Mouse (Mus musculus) mature B cell (primary cell): ENCODE results near the gene Rnf32.

ENCODE experiments used
- in situ Hi-C: fragments of 300-500 bp; cut with MboI; formaldehyde crosslinking; loops from 2 replicates; pipeline ENCODE4 v1.14.3; 2019

The Rnf32 gene

DNA sequence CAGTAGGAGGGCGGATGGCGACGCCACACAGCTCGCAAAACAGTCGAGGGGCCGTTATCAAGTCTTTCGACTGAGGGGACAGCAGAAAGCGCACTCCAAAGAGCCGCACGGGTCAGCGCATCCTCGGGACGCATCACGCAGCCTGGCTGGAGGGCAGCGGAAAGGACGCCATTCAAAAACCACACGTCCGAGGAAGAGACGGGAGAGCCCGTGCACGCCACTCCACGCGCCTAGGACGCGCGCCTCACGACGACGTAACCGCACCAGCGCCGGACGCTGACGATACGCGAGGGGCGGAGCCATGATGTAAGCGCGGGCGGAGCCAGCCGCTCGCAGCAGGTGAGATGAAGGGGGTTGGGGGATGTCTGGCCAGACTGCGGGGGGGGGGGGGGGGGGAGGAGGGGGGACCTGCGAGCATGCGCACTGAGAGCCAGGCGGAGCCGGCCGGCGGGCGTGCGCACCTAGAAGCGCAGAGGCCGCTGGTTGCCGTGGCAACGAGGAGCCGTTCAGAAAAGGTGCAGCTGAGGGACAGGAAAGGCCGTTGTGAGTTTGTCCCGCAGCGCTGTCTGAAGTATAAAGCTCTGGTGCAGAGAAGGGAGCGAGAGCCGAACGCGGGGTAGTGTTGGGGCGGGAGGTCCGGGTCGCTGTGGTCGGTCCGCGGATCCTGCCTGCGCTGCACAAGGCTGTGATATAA, at the start of gene Rnf32:
Gene Rnf32, plus strand, starts transcription at position 423 of the 694 bp plus-strand sequence.
- in situ Hi-C loops: no loop called here

DNA sequence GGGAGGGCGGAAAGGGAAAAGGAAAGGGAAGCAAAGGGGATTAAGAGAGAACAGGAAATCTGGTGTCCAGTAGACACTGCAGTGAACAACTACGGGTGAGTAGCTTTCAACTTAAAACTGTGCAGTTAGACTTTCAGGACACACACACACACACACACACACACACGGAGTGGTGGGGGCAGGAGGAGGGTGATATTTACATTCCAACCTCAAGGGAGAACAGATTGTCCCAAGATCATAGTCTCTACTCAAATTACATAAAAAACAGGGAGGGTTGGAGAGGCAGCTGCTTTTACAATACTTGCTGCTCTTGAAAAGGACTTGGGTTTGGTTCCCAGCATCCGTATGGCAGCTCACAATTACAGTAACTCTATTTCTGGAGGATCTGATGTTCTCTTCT, 45.6 kb upstream of the Rnf32 start:
- in situ Hi-C loops: no loop called here

DNA sequence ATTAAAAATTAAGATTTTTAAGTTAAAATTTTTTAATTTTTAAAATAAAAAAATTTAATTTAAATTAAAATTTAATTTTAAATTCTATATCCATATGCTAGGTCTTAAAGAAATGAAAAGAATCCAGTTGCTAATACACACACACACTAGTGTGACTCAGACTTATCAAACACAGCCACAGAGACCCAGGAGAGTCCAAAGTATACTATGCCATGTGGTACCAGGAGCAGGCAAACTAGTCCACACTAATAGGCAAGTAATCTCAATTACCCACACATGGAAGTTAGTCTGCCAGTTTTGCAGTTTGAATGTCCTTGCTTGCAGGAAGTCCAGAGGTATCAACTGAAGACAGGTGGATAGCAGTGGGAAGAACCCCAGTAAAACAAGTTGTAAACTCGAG, 35.9 kb upstream of the Rnf32 start:
- in situ Hi-C loops: no loop called here

DNA sequence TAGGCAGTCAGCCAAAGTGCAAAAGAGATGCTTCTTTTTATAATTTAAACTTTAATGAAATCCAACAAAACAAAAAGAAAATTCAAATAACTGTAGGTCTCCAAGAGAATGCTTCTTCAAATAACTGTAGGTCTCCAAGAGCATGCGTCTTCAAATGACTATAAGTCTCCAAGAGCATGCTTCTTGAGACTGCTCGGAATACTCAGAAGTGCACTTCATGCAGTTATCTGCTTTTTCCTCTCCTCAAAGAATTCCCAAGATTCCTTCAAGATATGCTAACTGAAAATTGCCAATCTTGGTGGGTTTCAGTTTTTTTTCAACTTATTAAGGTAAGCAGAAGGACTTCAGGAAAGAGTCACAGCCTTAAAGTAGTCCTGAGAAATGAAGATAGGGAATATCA, 28.8 kb upstream of the Rnf32 start:
- in situ Hi-C loops: no loop called here

DNA sequence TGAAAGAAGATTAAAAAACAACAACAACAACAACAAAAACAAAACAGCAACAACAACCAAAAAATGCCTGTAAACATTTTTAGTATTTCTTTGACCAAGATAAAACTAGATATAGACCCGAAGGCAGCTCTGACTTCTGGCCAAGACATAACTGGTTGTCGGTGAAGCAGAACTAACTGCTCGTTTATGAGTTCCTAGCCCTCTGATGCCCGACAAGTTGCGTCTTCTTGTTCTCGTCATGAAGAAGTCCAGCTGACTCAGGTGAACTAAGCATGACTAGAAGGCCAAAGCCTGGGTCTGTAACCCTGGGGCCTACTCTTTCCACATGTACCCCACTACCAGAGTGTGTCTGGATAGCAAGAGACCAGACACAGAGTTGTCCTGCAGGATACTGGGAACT, 25.6 kb upstream of the Rnf32 start:
- in situ Hi-C loops: no loop called here

DNA sequence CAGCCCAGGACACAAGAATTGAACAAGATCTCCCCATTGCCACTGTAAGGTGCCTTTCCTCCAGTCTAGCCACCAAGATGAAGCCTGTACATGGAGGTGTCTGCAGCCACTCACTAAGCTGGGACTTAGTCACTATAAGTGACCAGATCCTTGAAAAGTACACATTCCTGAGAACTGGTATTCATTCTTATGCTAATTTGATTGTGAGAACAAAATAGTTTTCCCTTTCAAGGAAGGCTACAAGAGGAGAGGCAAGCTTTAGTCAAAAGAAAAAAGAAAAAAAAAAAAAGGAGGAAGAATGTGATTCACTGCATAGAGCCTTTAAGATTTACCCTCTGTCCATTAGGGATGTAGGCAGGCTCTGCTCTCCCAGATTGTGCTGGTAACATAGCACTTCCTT, 24.6 kb upstream of the Rnf32 start:
- in situ Hi-C loops: no loop called here

DNA sequence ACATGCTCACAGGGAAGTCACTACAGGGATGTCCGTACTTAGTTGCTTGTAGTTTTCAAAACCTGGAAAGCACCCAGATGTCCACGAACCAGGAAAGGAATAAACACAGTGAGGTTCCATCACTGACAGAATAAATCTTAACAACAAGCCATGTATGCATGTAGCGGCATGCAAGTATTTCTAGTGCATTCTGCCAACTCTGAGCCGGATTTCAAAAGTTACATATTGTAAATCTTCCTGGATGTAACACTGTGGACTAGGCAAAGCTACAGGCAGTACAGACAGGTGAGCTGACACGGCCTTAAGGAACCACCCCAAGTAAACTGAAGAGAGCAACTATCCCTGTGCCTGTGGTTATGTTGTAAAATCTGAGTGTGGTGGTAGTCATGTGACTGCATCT, 9.0 kb upstream of the Rnf32 start:
- in situ Hi-C loops: no loop called here

DNA sequence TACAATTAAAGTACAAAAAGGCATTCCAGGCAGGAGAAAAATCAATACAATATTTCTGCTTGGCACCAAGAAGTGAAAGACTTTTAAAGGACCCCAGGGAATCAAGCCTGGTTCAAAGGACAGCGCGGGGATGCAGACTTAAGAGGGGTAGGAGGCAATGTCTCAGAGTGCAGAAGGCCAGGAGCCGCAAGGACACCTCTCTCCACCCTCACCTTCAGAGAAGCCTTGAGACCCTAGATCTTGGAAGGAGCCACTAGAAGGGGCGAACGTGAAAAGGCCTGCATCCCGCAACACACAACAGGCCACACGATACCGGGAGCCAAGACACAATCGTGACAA, 592 bp upstream of the Rnf32 start:
- in situ Hi-C loops: no loop called here

DNA sequence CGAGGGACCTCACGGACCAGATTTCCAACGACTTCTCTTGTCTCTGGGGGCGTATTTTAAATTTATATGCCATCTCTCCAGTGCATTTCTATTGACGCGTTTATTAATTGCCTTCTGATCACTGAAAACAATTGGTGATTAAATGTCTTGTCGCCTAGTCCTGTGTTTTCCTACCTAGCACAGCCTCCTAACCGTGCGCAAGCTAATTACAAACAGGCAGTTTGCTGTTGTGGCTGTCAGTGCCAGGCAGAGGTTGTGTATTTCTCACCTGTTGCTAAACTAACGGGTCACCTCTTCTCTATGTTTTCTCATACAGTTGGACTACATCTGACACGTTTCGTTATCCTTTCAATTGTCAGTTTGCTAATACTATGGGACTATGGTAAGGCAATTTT, 469 bp downstream of the Rnf32 start:
- in situ Hi-C loops: no loop called here

DNA sequence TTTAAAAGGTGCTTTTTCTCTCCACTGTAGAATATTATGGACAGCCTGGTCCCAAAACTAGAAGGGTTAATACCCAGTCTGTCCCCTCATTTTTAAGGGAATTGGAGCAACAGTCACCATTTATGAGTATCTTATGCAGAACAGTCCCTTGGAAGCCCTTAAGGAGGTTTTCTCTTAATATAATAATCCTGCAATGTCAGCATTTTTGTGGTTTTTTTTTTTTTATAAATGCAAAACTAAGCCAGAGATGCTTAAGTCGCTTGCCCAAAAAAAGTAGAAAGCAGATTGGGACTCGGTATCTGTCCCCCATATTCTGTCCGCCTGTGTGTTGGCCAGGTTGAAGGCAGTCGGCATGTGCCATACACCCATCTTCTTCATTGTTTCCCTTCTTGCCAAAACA, 1.4 kb downstream of the Rnf32 start:
- in situ Hi-C loops: no loop called here

DNA sequence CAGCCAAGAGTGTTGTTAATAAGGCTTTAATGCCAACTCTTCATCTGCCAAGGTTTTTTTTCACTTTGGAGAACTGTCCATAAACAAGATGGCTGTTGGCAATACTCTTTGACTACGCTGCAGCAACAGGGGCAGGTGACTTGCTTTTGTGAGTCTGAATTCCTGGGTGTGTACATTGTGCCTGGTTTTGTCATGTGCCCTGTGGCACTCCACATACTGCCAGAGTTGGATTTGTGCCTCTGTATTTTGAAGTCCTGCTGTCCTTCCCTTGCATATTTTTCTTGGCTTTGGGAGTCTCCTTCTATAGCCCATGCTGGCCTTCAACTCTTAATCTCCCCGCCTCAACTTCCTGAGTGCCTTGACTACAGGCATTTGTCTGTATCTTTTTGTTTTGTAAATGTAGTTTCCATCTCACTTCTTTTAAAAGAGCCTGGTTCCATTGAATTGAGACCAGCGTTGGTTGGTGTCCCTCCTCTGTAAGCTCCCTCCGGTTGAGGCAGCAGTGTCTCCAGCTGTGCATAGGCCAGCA, 3.2 kb downstream of the Rnf32 start:
- in situ Hi-C loops: no loop called here

DNA sequence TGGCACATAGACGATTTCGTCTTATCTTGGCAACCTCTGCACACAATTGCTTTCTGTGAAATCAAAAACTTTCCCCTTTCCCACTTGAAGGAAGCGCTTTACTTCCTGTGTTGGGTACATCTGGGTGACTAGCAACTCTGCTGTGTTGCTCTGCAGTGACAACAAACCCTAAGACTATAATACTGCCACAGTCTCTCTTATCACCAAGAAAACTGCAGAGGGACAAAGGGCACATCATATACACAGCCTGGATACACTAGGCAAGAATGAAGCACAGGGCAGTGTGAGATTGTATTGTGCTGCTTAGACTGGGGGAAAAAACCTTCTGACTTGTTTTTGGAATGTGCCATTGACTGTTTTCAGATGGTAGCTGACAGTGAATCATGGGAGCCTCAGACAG, 4.1 kb downstream of the Rnf32 start:
- in situ Hi-C loops: no loop called here

DNA sequence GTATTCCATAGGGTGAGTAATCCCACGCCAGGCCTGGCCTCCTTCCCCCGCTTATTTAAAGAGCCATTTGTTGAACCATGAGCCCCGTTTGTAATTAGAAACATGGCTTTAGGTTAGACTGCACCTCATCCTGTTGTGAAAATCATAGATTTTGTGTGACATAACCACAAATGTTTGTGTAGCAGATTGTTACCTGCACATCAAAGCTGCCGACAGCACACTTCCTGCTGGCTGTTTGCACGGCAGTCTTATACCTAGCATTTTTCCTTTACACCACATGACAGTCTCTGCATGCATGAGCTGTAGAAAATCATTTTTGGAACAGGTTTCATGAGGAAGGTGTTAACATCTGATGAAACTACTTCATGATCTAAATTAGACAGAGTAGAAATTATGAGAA, 9.9 kb downstream of the Rnf32 start:
- in situ Hi-C loops: no loop called here

DNA sequence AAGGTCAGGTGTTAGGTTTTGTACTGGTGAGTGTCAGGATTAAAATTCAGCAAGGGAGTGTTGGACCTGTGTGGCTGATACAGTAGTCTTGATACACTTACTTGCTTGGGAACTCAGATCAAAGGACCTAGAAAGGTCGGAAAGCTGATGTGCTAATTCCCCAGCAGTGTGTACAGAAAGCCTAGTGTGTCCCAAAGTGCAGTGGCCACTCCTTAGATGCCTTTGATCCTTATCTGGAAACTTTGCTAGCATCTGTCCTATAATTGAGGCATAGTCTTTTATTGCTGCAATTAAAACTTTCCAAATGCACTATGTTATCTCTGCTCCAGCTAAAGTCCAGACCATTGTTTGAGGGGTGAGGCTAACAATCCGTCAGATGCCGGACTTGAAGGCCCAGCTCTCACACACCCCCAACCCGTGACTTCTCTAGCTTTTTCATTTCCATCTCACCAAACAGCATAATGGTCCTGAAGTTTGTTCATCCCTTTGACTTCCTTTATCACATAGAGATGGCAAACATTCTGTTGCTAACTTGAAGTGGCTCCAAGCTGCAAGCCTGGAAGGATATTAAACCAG, 16.3 kb downstream of the Rnf32 start:
- in situ Hi-C loops: no loop called here

DNA sequence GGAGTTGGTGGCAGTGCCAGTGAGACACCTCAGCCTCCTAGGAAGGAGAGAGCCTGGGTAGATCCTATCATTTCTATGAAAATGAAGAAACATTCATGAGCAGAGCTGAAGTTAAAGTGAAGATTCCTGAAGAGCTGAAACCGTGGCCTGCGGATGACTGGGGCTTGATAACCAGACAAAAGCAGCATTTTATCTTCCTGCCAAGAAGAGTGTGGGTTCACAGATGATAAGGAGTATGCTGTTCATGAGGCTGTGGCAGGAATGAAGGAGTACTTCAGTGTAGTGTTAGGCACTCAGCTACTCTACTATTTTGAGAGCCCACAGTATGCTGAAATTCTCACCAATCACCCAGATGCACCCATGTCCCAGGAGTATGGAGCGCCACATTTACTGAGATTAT, 22.2 kb downstream of the Rnf32 start:
- in situ Hi-C loops: no loop called here

DNA sequence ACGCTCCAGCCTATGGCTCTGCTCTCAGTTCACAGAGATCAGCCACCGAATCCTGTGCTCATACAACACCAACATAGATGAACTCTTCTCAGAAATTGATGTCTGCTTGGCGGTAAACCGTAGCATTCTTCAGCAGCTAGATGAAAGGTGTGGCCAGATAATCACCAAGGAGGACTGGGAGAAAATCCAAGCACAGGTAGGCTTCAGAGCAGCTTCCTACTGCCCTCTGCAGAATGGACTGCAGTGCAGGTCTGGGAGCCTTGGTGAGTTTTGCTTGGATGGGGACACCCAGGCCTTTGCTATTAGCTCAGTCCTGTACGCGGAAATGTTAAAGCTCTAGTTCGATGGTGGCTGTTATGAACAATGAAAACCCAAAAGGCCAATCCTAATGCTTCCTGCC, 28.3 kb downstream of the Rnf32 start:
- in situ Hi-C loops: no loop called here

DNA sequence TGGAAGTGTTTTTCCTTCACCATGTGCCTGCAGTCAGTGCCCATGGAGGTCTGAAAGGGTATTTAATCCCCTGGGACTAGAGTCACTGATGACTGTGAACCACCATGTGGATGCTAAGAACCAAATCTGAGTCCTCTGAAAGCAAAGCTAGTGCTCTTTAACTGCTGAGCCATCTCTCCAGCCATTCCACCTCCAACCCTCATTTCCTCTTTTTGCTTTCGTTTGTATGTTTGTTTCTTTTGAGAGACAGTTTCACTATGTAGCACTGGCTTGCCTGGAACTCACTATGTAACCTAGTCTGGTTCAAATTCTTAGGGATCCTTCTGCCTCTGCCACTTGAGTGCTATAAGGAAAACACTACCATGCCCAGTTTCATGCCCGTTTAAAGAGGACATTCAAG, 34.7 kb downstream of the Rnf32 start:
- in situ Hi-C loops: no loop called here

DNA sequence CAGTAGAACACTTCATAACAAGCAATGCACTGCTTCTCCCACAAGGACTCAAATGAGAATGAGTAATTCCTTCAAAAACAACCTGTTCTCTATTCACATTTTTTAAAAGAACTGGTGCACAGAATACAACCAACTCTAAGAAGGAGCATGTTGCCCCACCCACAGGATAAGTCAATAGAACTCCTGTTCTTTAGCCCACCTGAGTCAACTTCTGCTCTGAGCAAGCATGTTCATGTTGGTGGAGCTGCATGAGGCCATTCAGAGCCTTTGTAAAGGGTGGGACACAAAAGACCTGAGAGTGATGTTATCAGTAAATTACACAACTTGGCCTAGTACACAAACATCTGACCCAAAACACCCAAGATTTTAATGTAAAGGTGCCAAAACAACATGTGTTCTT, 42.6 kb downstream of the Rnf32 start:
- in situ Hi-C loops: no loop called here

DNA sequence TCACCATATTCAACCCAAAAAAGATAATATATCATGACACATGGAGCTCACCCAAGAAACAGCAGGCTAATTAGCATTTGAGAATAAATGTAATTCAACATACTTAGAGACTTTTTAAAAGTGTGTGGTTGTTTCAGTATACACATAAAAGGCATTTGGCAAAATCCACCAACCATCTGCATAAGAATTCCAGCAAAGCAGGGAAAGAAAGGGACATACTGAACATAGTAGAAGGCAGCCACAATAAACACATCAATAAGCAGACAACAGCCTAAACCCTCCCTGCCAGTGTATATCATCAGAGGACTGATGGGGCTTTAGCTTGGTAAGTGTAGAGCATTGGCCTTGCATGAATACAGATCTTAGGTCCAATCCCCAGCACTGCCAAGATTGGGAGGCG, 49.0 kb downstream of the Rnf32 start:
- in situ Hi-C loops: no loop called here

DNA sequence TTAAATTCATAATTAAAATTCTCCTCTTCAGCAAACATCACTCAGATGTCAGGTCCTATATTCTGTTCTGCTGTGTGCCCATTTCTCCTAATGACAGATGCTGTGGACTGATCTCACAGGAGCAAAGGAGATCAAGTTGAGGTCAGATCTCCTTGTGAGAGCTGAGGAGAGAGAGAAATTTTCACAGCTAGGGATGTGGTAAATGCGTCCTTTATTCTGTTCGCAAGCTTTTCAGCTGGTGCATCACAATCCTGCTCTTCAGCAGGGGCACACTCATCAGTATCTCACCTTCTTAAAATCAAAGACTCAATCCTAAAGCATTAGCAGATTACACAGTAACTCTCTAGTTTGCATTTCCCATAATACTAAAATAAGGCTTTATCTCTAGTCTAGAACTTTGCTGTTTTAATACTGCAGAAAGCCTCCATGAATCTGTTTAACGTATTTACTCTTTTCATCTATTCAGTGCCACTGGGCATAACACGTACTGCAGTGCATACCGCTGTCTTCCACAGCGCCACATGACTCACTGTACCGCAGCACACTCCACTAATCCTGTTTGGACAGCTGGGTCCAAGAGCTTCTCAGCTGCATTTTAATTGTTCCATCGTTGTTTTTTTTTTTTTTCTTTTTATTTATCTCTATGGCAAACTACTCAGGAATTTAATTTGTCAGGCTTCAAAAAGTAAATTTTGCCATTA, 55.2 kb downstream of the Rnf32 start:
- in situ Hi-C loops: no loop called here

DNA sequence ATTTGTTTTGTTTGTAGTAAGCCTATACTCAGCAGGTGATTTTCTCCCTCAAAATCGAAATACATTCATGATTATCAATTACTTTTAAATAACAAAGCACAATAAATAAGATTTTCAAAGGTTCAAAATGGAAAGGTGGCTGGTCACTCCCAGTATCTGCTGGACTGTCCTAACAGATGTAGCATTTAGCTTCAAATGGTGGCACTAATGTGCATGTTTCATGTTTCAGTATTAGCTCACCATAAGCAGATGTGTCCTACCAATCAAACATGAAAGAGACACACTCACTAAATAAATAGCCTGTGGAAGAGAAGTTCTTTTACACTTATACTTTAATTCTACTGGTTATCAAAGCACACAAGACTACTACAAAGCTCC, 55.7 kb downstream of the Rnf32 start:
- in situ Hi-C loops: no loop called here

DNA sequence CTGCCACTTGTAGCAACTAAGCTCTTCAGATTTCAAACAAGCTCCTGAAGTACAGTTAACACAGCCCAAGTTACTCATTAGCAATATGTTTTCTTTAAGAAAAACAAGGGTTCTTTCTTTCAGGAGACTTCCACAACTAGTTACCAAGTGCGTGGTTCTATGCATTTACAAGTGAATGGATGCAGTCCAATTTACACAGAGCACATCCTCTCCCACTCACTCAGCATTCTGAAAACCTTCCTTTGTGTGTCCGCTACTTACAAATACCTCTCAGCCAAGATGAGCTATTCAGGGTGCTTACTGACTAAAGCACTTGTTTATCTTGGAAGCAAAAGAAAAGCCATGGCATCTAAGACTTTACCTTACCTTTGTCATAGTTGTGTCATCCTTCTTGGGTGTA, 58.1 kb downstream of the Rnf32 start:
- in situ Hi-C loops: no loop called here

DNA sequence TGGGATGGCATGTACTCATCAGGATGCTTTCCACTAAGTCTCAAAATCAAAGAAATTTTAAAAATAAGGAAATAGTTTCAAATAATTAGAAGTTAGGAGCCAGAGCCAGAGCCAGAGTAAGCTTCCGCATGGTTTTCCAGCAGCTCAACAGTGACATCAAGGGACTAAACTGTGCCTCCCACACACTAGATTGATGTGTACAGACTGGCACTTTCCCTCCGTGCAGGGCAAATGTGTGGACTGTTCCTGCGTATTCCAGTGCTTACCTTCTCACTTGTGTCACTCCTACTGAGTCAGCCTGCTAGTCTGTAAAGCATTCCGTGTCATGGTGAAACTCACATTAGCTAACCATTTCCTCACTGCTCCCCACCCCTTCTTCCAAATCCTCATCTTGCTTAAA, 75.1 kb downstream of the Rnf32 start:
- in situ Hi-C loops: no loop called here

DNA sequence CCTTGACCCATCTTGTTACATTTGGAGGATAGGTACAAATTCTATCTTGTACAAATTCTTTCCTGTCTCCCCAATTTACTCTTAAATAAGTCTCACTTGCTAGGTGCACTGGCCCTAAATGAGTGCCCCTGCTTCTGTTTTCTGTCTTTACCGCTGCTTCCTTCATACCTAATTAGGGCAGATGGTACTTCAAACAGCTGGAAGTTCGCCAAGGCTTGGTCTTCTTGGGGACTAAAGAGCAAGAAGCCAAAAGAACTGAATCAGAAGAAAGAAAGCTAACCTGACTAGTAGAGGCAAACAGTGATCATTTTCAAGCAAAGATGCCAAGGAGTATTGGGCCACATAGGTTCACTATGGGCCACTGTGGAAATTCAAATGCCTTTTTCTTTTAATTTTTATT, 77.6 kb downstream of the Rnf32 start:
- in situ Hi-C loops: no loop called here
